Mouse (Mus musculus) adrenal gland, adult 18-20 months (tissue): Measurements from ENCODE around the gene Zfp541. TPM values are rescaled to one million over a fixed set of nuclear protein-coding genes. Genes with fewer than 3 reads are reported as not detected.

ENCODE experiments used
- DNase-seq, 2 experiments: peaks; one replicate each; pipeline ENCODE4 v3.0.0; 2021 to 2022; ENCODE audit warnings: low spot score in 2 of 2
- total RNA-seq, 2 experiments: library from RNA; stranded (reverse); gene quantifications; 1 replicate in 1 of 2; 2 replicates in 1 of 2; pipeline ENCODE4 v1.2.3; 2021

The Zfp541 gene
- total RNA-seq, 2 experiments from 2014 or later: not detected

DNA sequence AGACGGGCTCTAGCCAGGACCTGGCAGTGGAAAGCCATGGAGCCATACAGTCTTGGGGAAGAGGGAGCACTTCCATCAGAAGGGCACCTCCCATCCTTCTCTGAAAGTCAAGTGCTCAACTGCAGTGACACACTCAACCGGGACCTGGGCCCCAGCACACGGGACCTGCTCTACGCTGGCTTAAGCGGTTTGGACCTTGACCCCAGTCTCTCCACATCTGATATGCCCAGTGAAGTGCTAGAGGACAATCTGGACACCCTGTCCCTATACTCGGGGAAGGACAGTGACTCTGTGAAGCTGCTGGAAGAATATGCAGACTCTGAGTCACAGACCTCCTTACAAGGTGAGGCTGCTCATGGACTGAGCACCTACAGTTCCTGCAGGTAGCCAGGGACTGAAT, 10.3 kb downstream of the Zfp541 start:
- no peak for DNase-seq

DNA sequence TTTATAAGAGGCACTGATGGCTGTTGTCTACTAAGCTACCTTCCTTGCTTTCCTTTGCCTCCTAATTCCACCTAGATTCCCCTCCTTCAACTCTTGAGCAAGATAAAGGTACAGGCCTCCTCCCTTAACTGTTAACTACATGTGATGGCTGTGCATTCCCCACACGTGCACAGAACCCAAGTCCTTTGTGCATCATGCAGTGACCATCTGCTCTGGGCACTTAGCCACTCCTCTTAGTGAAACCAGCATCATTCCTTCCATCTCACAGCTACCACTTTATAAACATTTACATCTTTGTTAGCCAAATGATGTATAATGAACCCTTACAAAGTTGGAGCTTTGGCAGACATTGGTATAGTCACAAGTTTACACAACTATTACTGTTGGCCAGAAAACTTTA, 18.3 kb downstream of the Zfp541 start:
- DNase-seq: no peak

- no peak for DNase-seq
Measured at GRCm38 (mm10) chr7:16080581-16080980, 19.0 kb downstream of the Zfp541 start.

GRCm38 (mm10) chr7:16083361-16083760, 21.7 kb downstream of the Zfp541 start:
- no peak for DNase-seq

DNA sequence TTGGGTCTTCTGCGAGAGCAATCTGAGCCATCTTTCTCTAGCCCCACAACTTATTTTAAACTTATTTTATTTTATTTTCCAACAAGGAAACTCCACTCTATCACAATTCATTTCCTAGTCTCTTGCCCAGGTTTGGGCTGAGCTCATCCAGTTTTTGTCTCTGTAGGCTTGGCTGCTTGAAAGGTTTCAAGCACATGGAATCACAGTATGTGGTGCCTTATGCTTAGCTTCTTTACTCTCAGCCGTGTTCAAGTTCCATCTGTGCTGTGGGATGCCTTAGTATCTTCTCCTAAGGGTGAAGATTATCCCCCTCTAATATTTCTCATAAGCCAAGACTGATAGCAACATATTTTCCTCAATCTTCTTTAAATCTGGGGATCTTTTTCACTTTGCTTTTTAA, 26.0 kb downstream of the Zfp541 start:
- no peak for DNase-seq

DNA sequence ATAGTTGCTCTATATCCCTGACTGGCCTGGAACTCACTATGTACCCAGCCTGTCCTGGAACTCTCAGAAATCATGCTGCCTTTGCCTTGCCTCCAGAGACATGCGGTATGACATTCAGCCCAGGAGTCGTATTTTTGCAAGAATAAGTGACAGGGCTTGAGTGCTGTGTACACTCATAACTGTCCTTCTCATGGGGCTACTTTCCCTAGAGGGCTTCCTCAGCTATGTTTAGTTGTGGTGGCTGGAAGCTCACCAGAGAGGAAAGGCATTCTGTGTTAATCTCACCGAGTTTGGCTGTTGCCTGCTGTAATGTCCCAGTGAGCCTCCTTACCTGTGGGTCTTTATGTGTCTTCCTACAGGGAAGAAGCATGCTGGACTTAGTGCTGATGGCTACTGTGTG, 33.0 kb downstream of the Zfp541 start:
- no peak for DNase-seq

- peak; percentile 96 to 97 for DNase-seq
Measured at GRCm38 (mm10) chr7:16098021-16099017, 36.7 kb downstream of the Zfp541 start, which contains the start of gene Napa. Gene Napa (plus strand): TSS chr7:16098458.

DNA sequence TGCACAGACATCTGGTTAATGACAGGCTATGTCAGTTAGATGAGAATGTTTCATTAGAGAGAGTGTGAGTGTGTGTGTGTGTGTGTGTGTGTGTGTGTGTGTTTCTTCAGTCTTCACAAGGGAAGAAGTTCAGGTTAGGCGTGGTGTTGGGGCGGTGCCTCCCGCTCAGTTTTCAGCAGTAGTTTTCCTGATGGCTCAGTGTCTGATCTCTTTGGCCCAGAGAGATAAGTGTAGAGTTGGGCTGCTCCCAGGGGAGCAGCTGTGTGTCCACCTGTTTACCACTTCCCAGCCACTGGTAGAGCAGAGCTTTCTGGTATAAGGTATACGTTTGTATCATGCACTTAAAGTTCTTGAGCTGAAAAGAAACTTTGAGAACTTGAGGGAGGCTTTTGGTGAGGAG, 38.3 kb downstream of the Zfp541 start:
- DNase-seq: no peak

- no peak for DNase-seq
Measured at GRCm38 (mm10) chr7:16101081-16101480, 39.5 kb downstream of the Zfp541 start.

DNA sequence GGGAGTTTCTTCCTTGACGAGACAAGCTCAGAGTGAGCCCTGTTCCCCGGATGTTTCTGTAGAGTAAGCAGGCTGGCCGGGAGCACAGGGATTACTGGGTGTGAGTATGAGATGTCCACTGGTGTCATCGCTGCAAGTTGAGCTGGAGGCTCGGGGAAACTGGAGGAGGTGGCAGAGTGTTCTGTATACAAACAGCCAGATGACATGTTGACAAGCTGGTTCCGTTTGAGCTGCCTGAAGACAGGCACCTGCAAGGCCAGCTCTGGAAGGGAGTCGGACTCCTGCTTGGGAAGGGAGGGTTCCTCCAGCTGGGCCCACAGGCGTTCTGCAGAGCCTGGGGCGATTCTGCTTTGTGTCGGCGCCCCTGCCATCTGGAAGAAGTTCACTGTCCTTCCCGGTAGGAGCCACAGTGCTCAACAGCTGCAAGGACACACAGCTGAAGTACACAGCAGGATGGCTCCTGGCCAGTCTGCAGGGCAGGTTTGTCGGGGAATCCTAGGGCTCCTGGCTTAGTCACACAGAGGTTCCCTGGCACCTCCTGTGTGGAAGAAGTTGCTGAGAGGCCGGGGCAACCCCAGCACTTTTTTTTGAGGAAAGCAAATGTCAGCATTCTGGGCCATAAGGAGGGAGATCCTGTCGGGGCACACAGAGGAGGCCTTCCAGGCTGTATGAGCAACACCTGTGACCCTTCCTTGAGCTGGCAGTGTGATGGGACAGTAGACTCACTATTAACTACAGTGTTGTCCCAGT, 40.3 kb downstream of the Zfp541 start:
- no peak for DNase-seq

DNA sequence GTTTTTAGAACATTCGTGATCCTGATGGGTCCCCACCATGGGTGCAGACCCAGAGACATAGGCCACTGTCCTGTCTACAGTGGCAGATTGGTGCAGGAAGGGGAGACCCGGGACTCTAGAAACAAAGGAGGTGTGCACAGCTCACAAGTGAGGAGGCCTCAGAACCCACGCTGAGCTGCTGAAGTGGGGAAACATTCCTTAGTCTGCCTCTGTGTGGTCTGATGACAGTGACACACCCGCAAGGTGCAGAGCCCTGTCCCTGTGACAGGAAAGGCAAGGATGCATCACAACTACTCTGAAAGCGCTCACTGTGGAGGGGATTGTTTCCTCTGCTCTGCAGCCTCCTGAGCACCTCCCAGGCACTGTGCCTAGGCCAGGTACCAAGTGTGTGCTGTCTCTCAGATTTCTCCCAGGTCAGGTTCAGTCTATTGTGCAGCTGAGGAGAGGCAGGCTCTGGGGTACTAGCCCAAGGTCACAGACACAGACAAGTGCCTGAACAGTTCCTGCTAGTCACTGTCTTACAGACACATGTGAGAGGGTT, 41.1 kb downstream of the Zfp541 start:
- no peak for DNase-seq

DNA sequence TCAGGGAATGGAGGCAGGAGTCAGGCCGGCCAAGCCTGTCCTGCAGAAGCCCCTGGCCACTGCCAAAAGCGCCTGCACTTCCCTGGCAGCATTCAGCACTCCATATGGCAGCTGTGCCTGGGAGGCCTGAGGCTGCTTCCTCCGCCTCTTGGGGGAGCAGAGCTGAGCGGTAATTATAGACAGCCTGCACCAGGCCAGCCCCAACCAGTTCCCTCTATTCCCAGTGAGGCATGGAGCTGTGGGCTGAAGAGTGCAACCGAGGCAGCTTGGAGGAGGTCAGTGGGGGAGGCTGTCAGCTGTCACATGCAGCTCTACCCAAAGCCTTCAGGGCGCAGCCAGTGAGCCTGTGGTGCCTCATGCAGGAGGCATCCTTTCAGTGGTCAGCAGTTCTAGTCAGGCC, 42.1 kb downstream of the Zfp541 start:
- DNase-seq: no peak

DNA sequence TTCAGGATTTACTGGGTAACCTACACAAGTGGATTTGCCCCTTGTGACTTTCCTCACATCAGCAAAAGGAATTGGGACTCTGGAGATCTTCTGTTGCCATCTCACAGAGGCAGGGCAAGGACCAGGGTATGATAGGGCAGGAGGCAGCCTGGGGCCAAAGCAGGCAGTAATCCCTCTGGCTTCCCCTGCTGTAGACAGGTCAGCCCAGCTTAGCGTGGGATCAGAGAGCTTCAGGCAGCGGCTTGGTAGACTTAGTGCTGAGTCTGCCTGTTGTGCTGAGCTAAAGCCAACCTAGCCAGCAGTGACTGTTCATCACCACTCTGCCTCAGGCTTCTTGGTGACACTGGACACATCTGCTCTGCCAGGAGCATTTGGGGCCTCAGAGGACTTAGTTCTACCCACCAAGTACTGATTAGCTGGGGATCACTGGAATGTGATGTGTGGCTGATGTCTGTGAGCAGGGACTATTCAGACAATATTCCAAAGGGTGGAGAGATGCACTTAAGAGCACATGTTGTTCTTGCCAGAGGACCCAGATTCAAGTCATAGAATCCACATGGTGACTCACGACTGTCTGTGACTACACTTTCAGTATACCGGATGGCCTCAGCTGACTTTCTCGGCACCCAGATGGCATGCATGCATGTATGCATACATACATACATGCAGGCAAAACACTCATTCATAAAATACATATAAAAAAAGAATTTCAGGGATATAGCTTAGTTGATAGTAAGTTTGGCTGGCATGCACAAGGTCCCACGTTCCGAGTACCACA, 43.2 kb downstream of the Zfp541 start:
- no peak for DNase-seq

GRCm38 (mm10) chr7:16108886-16109542, 47.4 kb downstream of the Zfp541 start:
- DNase-seq: no peak

DNA sequence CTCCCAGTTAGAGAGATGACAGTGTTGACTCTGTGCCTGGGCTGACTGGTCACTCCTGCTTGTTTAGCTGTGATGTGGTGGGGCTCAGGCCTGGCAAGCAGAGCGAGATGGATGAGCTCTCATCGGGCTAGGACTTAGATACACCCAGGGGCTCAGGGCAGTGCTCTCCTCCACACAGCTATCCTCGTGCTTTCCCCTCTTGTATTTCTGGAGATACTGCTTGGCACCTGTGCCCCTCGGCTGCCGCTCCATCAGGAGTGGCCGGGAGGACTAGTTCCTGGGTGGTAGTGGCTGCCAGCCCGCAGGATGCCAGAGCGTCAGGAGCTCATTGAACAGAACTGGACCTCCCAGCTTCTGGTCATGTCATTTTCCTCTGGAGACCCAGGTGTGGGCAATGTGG, 48.5 kb downstream of the Zfp541 start:
- DNase-seq: no peak

DNA sequence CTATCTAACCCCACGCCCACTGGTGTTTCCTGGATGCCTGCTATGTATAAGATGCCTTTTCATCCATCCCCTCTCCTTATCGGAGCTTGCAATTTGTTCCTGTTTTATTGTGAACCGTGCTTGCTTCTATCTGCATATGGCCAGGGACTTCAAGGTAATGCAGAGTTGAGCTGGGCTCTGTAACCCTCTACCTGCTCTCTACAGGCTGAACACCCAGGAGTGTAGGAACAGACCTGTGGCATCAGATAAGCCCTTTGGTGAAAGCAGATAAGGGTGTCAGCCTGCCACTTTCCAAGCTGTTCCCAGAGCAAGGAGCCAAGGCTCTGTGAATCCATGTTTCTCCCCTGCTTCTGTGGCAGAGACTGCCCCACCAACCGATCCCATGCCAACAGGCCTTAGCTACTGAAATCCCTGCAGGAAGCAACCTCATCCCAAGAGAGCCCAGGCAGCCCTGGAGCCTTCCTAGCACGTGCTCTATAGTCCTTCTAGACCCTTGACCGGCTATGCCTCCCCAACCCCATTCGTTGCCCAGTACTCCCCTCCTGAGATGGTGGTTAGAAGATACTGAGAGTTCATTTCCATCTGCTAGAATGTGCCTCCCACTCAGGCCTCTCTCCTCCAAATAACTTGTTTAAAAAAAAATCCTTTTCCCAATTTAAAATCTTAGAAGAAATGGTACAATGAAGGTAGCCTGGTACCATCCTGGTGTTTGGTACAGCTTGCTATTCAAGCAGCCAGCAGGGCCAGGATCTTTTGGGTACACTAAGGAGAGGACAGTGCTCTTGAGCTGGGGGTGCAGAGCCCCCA, 49.9 kb downstream of the Zfp541 start:
- DNase-seq: no peak

DNA sequence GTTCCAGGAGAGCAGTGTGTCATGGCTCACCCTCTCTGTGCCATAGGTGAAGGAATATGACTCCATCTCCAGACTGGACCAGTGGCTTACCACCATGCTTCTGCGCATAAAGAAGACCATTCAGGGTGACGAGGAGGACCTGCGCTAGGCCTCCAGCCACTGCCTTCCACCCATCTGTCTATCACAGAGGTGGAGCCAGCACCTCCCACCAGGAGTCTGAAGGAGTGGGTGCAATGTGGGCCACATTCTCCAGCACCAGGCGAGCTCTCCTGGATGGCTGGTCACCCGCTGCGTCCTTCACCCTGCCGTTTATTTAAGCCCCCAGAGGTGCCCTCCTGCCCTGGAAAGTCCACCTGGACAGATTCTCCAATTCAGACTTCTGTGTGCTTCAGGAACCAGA, 54.8 kb downstream of the Zfp541 start:
- DNase-seq: no peak

- no peak for DNase-seq
Measured at GRCm38 (mm10) chr7:16117100-16117499, 55.5 kb downstream of the Zfp541 start.

DNA sequence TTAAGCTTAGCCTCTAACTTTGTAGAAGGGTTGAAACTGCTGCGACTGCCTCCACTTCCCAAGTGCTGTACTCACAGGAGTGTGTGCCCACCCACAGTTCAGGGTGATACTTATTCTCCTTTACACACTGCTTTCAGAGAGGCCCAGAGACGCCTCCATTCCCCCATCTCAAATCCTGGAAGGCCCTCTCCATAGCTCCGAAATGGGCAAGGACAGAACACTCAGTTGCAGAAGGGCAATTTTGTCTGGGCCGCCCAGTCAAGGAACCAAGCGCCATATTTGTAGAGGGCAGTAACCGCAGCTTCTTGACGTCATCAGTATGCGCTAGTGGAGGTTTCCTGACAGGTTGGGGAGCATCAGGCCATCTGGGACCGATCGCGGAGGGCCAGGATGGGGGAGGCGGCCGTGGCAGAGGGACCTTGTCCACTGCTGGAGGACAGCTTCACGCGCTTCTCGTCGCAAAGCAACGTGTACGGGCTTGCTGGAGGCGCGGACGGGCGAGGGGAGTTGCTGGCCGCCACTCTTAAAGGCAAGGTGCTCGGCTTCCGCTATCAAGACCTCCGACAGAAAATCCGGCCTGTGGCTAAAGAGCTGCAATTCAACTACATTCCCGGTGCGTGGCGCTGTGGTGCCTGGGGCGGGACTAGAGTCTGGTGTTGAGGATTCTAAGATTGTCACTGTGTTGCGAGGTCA, 58.1 kb downstream of the Zfp541 start, which contains the start of gene Kptn:
TSS of gene Kptn (plus strand) at position 327 of the 693 bp plus-strand sequence.
- peak; percentile 90 for DNase-seq
